Mouse (Mus musculus) kidney, embryonic 16.5 days (tissue): ENCODE measurements around the gene Vps37d. TPM values are rescaled to one million over a fixed set of nuclear protein-coding genes. Genes with fewer than 3 reads are reported as not detected.
A peak's percentile ranks its signal among the peaks of the same experiment; 100 is the strongest.

ENCODE experiments used
- ATAC-seq: fragments of 200-750 bp; cut with Nextera tagmentation; 2 replicates; pipeline ENCODE4 v1.8.0; 2017; ENCODE audit warnings: moderate TSS enrichment; ENCODE audit not compliant: low FRiP score, low TSS enrichment
- H3K27ac ChIP-seq: fragments of 300-500 bp; sonication (generic); 2 replicates; pipeline ENCODE4 v1.5.1; 2014; ENCODE audit warnings: low read length
- H3K27me3 ChIP-seq: fragments of 300-500 bp; sonication (generic); 2 replicates; pipeline ENCODE4 v1.6.1; 2014; ENCODE audit warnings: low read length, control low read depth, mixed read lengths; ENCODE audit not compliant: insufficient read depth
- H3K36me3 ChIP-seq: fragments of 300-500 bp; sonication (generic); 2 replicates; pipeline ENCODE4 v1.6.1; 2014; ENCODE audit warnings: low read length, control low read depth, mixed read lengths; ENCODE audit not compliant: insufficient read depth
- H3K4me1 ChIP-seq: fragments of 300-500 bp; sonication (generic); 2 replicates; pipeline ENCODE4 v1.6.1; 2014; ENCODE audit warnings: low read length, control low read depth, mixed read lengths; ENCODE audit not compliant: insufficient read depth
- H3K4me2 ChIP-seq: fragments of 300-500 bp; sonication (generic); replicated peaks from 2 replicates; pipeline ENCODE4 v1.6.1; 2014; ENCODE audit warnings: low read depth, low read length
- H3K4me3 ChIP-seq: fragments of 300-500 bp; sonication (generic); 2 replicates; pipeline ENCODE4 v1.5.1; 2014; ENCODE audit warnings: mild to moderate bottlenecking, low read length
- H3K9ac ChIP-seq: fragments of 300-500 bp; sonication (generic); replicated peaks from 2 replicates; pipeline ENCODE4 v1.6.1; 2014; ENCODE audit warnings: low read length
- H3K9me3 ChIP-seq: fragments of 300-500 bp; sonication (generic); 2 replicates; pipeline ENCODE4 v1.6.1; 2016; ENCODE audit warnings: low read length, control low read depth
- WGBS: fragments of 180-500 bp; shearing (Covaris S2); extraction: QIAGEN DNeasy Blood & Tissue Kit; methylation state at CpG from one replicate; pipeline ENCODE4 v1.1.7; 2014; 5-methylcytosine and 5-hydroxymethylcytosine counted together
- polyA plus RNA-seq: library from polyadenylated mRNA; unstranded; fragments of >200 nt; fragmentation: Nextera tagmentation; extraction: Ambion mirVana; gene quantifications from 2 replicates; pipeline ENCODE4 v1.2.1, GENCODE M21; 2015

Gene Vps37d
- polyA plus RNA-seq, 1 experiment from 2014 or later = 8.6 TPM

GRCm38 (mm10) chr5:135037946-135038345 lies 40.1 kb downstream of the Vps37d start:
- H3K4me3 ChIP-seq = no peak overlapping the region
- no peaks in the 10 kb centered on the region for H3K9me3 ChIP-seq
- no peak for ATAC-seq
- WGBS = 74% methylated on average over 3 of the region's 3 CpGs
- no peak overlapping the region for H3K27ac ChIP-seq
- no peak overlapping the region for H3K4me2 ChIP-seq
- no peaks in the 10 kb centered on the region for H3K27me3 ChIP-seq
- peaks cover 4% of the 10 kb centered on the region; the same call in 1 of the 2 replicates for H3K36me3 ChIP-seq
- no peak overlapping the region for H3K9ac ChIP-seq
- 0 out of 2 replicates have a peak, but pooled peaks cover 4% of the 10 kb centered on the region for H3K4me1 ChIP-seq

DNA sequence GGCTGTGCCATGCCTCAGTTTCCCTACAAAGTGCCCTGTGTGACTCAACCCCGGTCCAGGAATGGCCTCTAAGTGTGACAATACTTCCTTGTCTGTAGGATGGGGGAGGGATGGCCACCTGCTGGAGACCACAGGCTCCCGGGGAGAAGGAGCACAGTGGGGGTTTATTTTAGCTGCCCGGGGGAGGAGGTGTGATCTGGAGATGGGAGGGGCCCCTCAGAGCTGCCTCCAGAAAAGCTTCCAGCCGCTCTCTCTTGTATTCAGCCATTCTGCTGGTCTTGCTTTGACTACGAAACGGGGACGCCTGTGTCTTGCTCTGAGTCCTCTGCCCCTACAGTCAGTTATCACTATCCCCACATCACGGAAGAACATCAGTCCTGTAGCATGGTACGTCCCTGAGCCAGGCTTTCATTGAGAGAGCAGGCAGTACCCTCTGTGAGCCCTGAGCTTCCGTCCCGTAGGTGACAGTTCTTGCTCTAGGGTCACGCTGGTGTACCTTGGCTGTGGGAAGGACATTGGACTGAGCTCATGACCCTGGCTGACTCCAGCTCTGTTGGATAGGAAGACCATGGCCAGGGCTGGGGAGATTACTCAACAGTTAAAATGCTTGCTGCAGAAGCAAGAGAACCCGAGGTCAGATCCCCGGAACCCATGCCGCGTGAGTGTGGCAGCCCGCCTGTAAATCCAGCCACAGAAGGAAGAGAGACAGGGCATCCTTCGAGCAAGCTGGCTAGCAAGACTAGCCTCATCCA lies 42.3 kb downstream of the Vps37d start:
- H3K4me2 ChIP-seq = no peak overlapping the region

DNA sequence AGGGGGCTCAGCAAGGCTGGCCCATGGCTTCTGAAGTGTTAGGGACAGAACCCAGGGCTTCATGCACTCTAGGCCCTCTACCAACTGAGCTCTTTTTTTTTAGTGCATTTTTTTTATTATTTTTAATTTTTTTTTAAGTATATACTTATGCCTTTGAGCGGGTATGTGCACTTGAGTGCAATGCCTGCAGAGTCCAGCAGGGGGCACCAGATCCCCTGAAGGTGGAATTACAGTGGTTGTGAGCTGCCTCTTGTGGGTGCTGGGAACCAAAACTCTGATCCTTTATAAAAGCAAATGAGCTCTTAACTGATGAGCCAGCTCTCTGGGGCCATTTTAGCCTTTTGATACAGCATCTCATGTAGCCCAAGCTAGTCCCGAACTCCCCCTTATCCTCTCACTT lies 43.5 kb downstream of the Vps37d start:
- no peak overlapping the region for H3K4me3 ChIP-seq
- WGBS = 98% methylated on average over 2 of the region's 2 CpGs
- no peak overlapping the region for H3K4me2 ChIP-seq
- H3K4me1 ChIP-seq = peaks cover 5% of the 10 kb centered on the region; the same call in 1 of the 2 replicates
- H3K9me3 ChIP-seq = no peaks in the 10 kb centered on the region
- H3K27me3 ChIP-seq = no peaks in the 10 kb centered on the region
- H3K27ac ChIP-seq = no peak overlapping the region
- H3K9ac ChIP-seq = no peak overlapping the region
- H3K36me3 ChIP-seq = peaks cover 4% of the 10 kb centered on the region; the same call in 1 of the 2 replicates
- no peak for ATAC-seq

More for the DNA sequence above, 42.3 kb downstream of the Vps37d start:
- Histone ChIP-seq H3K9ac (no peak overlapping the region), H3K4me1 (0 out of 2 replicates have a peak, but pooled peaks cover 4% of the 10 kb centered on the region), H3K27ac (no peak overlapping the region), H3K9me3 (no peaks in the 10 kb centered on the region), H3K36me3 (peaks cover 4% of the 10 kb centered on the region; the same call in 1 of the 2 replicates), H3K27me3 (no peaks in the 10 kb centered on the region), H3K4me3 (no peak overlapping the region)
- 74% methylated on average over 18 of the region's 18 CpGs for WGBS
- no peak for ATAC-seq

DNA sequence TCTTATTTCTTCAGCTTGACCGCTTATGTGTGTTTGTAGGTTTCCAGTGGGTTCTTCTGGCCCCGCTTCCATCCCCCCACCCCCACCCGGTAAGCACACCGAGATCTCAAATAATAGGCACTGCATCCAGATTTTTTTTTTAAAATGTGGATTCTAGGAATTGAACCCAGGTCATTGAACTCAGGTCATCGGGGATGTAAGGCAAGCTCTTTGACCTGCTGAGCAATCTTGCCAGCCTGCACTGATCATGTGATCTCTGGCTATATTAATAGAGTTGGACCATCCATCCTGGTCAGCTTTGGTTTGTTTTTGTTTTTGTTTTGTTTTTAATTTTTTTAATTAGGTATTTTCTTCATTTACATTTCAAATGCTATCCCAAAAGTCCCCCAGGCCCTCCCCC lies 45.5 kb downstream of the Vps37d start:
- H3K27ac ChIP-seq = no peak overlapping the region
- H3K27me3 ChIP-seq = no peaks in the 10 kb centered on the region
- no peak overlapping the region for H3K9ac ChIP-seq
- H3K4me1 ChIP-seq = peaks cover 18% of the 10 kb centered on the region
- H3K36me3 ChIP-seq = no peaks in the 10 kb centered on the region
- no peak overlapping the region for H3K4me2 ChIP-seq
- ATAC-seq = no peak
- no peak overlapping the region for H3K4me3 ChIP-seq
- whole genome bisulfite sequencing = 87% methylated on average over 5 of the region's 5 CpGs
- H3K9me3 ChIP-seq = no peaks in the 10 kb centered on the region

DNA sequence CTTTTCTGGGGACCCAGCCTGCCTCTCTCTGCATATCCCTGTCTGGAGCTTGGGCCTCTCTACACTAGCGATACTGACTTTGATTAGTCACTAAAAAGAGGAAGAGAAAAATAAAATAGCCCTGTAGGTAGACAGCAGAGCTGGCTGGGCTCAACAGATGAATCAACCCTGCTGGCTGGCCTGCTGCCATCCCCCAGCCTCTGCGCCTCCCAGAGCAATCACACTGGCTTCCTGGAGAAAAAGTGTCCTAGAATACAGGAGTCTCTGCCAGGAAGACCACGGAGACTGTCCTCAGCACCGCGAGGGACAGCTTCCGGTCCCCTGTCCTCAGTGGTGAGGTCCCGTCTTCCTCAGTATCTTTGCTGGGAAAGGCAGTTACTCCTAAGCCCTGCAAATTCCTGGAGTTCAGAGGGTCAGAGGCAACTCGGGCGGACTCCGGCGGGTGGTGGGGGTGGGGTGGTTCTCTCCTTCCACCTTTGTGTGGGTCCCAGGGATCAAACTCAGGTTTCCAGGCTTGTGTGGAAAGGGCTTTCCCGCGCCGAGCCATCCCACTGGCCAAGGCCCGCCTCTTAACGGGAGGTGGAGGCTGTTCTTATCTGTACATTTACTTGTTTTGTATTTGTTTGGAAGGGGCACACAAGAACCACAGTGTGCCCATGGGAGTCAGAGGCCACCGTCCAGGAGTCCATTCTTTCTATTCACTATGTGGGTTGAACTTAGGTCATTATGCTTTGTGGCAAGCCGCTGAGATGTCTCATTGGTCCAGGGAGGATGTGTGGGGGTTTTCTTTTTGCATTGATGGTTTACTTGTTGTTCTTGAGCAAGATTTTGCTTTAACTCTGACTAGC lies 48.8 kb downstream of the Vps37d start:
- Histone ChIP-seq H3K27me3 (no peaks in the 10 kb centered on the region), H3K36me3 (no peaks in the 10 kb centered on the region), H3K4me2 (peak overlapping the region; percentile 24), H3K27ac (peak overlapping the region; percentile 30; the same call in 1 of the 2 replicates), H3K4me3 (no peak overlapping the region), H3K9me3 (no peaks in the 10 kb centered on the region), H3K4me1 (peaks cover 34% of the 10 kb centered on the region), H3K9ac (peak overlapping the region; percentile 12; the same call in 1 of the 2 replicates)
- no peak for ATAC-seq
- 40% methylated on average over 18 of the region's 18 CpGs for WGBS

DNA sequence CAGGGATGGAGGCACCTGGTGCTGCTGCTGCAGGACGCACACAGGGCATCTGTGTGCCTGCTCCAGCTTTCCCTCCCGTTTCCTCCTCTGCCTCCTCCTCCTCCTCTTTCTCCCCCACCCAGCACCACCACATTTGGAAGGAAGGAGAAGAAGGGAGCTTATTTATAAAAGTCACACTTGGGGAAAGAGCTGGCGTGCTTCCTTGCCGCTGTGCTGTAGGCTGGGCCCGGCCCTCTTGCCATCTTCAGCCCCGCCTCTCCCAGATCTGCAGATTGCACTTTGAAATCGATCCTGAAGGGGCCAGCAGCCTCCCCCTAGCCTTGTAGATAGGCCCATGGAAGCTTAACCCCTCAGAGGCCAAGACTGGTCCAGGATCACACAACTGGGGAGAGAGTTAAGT lies 52.2 kb downstream of the Vps37d start:
- Histone ChIP-seq H3K9me3 (no peaks in the 10 kb centered on the region), H3K27me3 (no peaks in the 10 kb centered on the region), H3K4me1 (peaks cover 45% of the 10 kb centered on the region), H3K9ac (peak overlapping the region; percentile 57; the same call in 1 of the 2 replicates), H3K27ac (0 out of 2 replicates have a peak overlapping the region, but pooled peaks have one; percentile 15), H3K4me3 (peak overlapping the region; percentile 71; the same call in 1 of the 2 replicates), H3K4me2 (peak overlapping the region; percentile 95), H3K36me3 (no peaks in the 10 kb centered on the region)
- WGBS = 9% methylated on average over 7 of the region's 7 CpGs
- ATAC-seq = no peak

- Histone ChIP-seq H3K9me3 (no peaks in the 10 kb centered on the region), H3K4me2 (peak overlapping the region; percentile 95), H3K27ac (no peak overlapping the region), H3K9ac (peak overlapping the region; percentile 83), H3K27me3 (no peaks in the 10 kb centered on the region), H3K36me3 (no peaks in the 10 kb centered on the region), H3K4me1 (peaks cover 45% of the 10 kb centered on the region), H3K4me3 (peak overlapping the region; percentile 71)
- WGBS = 17% methylated on average over 11 of the region's 11 CpGs
- peak; percentile 17; the same call in 1 of the 2 replicates for ATAC-seq
These were observed 53.3 kb downstream of the Vps37d start for GRCm38 (mm10) chr5:135024665-135025224.

GRCm38 (mm10) chr5:135023344-135024173 lies 54.5 kb downstream of the Vps37d start, which contains the start of gene Stx1a:
Stx1a (plus strand) TSS chr5:135023482.
- H3K4me1 ChIP-seq = peaks cover 34% of the 10 kb centered on the region

More at GRCm38 (mm10) chr5:135023344-135024173, 54.5 kb downstream of the Vps37d start, which contains the start of gene Stx1a:
- H3K4me3 ChIP-seq = peak within 1 kb of the TSS; percentile 71
- H3K27me3 ChIP-seq = no peaks in the 10 kb centered on the region
- H3K9ac ChIP-seq = peak within 1 kb of the TSS; percentile 83
- H3K36me3 ChIP-seq = no peaks in the 10 kb centered on the region
- H3K4me2 ChIP-seq = peak within 1 kb of the TSS; percentile 95
- peak; percentile 94 for ATAC-seq
- H3K27ac ChIP-seq = peak within 1 kb of the TSS; percentile 20; the same call in 1 of the 2 replicates
- H3K9me3 ChIP-seq = no peaks in the 10 kb centered on the region
- WGBS = under 1% methylated on average over 61 of the region's 61 CpGs
